Mouse (Mus musculus): ENCODE results near the gene Ryr3.

GRCm38 (mm10) chr2:112913796-112914195 lies 303.1 kb downstream of the Ryr3 start:
- TF ChIP-seq CTCF (IDR thresholded peaks at IDR 0.05; ENCODE audit: low read depth, low read length) (no peak), GATA1 (IDR thresholded peaks at IDR 0.05; ENCODE audit: borderline replicate concordance, low read length) (no peak), TAL1 (conservative IDR thresholded peaks at IDR 0.05; ENCODE audit: low read depth, low read length) (no peak)

Measured in G1E (cell line).